Mouse (Mus musculus): ENCODE data around the gene Tnfsf15. TPM values are rescaled to one million over a fixed set of nuclear protein-coding genes. Genes with fewer than 3 reads are reported as not detected.

The Tnfsf15 gene
- total RNA-seq, 2 experiments from 2014 or later = 0.21 to 0.26 TPM

DNA sequence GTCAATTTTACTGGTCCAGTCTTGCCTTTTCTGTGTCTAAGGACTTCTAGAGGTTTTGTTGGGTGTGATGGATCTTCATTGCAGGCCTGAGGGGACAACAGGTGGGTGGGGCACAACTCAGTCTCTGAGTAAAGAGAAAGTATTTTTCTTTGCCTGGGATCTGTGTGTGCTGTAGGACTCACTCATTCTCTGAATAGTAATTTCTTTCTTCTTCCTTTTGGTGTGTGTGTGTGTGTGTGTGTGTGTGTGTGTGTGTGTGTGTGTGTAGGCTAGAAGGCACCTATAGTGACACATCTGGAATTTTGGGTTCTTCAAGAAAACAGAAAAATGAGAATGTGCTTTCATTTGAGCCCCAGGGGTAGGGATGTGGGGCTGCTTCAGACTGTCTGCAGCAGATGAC is 52.6 kb downstream of the Tnfsf15 start:
- intact Hi-C loops (cut with DNase I) = no loop called here
- DNase-seq (ENCODE audit: low spot score in 2 of 2) = no peak

DNA sequence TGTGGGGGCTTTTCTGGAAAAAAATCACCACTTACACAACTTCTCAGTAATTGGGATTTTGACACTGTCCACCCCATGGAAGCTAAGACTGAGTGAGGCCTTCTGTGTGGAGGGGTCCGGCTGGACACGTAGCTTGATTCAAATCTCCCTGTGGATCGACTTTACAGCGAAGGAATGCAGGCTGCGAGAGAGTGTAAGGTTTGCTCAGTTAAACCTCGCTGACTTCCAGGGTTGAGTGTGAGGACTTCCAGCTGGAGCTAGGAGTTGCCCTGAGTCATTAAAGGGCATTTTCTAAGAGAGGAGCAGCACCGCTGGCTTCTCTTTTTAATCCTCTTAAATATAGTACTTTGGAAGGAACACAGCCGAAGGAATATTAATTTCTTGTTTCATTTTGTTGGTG is 57.5 kb downstream of the Tnfsf15 start:
- no peak for DNase-seq (ENCODE audit: low spot score in 2 of 2)
- intact Hi-C loops (cut with DNase I) = loop anchor here (2.0 to 10.0 kb wide), 2 partner anchors 261 to 807 kb away; no protein-coding TSS in a partner anchor

DNA sequence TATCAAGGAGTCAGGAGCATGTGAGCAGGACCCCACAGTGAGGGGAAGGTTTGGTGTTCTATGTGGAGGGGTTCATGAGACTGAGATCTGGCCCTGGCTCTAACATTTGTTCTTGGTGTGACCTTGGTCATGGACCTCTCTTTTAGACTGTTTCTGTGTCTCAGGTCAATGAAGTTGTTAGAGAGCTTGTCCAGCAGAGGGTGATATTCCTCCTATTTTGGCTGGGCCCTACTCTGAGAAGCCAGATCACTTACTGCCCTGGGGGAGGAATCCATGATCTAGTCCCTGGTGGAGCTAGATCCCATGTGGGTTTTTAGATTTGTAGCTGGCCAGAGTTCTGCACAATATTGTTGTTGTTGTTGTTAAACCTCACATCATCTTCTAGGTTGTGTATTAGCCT is 58.8 kb downstream of the Tnfsf15 start:
- intact Hi-C loops (cut with DNase I) = loop anchor here (1.0 to 10.0 kb wide), 3 partner anchors 154 to 809 kb away; no protein-coding TSS in a partner anchor
- peak in 1 of 2 experiments; percentile 26 for DNase-seq (ENCODE audit: low spot score in 2 of 2)

DNA sequence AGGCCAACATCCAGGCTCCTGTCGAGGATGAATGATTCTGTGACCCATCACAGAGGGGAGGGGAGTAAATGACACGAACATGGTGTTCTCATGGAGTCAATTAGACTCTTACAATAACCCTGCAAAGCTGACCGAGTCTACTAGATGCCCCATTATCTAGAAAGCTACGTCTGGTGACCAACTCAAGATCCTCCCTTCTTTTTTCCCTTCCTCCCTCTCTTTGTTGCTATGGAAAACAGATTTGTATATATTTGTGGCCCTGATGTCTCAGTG is 59.7 kb downstream of the Tnfsf15 start:
- intact Hi-C loops (cut with DNase I) = loop anchor here (10.0 kb wide), 1 partner anchor 810 kb away; no protein-coding TSS in a partner anchor
- DNase-seq (ENCODE audit: low spot score in 2 of 2) = no peak

DNA sequence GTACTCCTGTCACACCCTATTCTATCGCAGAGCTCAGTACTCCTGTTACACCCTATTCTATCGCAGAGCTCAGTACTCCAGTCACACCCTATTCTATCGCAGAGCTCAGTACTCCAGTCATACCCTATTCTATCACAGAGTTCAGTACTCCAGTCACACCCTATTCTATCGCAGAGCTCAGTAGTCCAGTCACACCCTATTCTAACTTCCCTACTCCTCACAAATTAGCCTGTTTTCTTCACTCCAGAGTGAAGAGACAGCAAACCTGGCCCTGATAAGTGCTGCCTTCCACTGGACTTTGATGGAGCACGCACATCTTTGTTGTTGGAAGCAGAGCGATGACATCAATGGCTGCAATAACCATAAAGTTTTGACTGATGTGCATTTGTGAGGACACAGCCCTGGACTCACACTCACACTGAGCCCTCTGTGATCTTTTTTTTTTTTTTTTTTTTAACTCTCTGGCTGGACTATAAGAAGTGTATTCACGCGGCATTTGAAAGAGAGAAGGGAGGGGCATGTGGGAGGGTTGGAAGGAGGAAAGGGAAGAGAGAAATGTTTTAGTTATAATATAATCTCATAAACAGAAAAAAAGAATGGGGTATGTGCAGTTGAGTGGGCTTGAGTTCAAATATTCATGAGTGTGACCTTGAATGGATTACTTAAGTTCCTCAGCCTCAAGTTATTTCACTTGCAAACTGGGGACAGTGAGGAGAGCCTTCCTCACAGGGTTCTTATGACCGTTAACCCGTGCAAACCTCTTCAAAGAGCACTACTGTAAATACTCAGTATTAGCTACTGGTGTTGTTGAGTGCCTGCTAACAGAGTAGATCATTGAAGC is 60.3 kb downstream of the Tnfsf15 start:
- intact Hi-C loops (cut with DNase I) = loop anchor here (10.0 kb wide), 1 partner anchor 810 kb away; no protein-coding TSS in a partner anchor
- no peak for DNase-seq (ENCODE audit: low spot score in 2 of 2)

DNA sequence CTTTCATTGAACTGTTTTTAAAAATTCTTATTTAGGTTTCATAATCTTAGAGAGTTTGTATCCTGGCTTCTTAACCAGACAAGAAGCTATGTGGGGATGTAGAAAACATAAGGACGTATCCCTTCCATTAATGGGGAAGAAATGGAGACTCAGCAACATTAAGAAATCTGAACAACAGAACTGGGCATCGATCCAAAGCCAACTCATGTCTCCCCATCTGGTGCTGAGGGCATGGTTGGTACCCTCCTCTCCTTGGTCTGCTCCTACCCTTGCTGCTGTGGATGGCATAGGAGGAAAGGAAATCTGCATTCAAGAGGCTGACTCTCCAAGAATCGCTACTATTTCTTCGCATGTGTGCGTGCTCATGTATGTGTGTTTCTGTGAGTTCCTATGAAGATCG is 61.2 kb downstream of the Tnfsf15 start:
- no peak for DNase-seq (ENCODE audit: low spot score in 2 of 2)
- intact Hi-C loops (cut with DNase I) = loop anchor here (10.0 kb wide), 1 partner anchor 811 kb away; no protein-coding TSS in a partner anchor

DNA sequence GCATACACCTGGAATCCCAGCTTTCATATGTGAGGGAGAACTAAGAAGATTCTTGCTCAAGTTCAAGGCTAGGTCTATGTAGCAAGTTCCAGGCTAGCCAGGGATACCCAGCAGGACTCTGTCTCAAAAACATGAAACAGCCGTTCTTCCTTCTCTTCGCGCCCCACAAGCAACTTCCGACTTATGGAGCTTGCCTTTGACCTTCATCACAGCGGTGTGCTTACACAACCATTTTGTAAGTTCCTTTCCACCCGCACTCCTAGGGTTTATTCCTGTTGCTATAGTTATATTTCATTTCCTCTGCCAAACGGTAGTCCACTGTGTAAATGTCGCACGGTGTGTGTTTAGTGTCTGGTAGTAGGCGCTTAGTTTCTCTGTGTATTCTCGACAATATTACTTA is 61.9 kb downstream of the Tnfsf15 start:
- no peak for DNase-seq (ENCODE audit: low spot score in 2 of 2)
- intact Hi-C loops (cut with DNase I) = loop anchor here (10.0 kb wide), 1 partner anchor 812 kb away; no protein-coding TSS in a partner anchor

DNA sequence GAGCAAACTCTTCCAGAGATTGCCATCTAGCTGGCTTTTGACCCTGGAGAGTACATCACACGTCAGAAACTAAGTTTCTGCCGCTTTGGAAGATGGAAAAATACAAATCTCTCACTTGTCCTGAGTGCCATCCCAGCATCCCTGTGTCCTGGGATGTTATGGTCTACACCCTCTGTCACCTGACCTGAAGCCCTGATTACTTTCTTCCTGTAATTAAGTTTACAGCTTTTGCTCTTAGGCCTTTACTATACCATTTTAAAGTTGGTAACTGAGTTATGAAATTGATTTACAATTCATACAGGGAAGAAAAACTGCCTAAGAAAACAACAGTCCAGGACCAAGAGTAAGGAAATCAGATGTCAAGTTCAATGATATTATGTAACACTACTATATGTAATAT is 62.5 kb downstream of the Tnfsf15 start:
- DNase-seq (ENCODE audit: low spot score in 2 of 2) = no peak
- intact Hi-C loops (cut with DNase I) = loop anchor here (10.0 kb wide), 1 partner anchor 812 kb away; no protein-coding TSS in a partner anchor

DNA sequence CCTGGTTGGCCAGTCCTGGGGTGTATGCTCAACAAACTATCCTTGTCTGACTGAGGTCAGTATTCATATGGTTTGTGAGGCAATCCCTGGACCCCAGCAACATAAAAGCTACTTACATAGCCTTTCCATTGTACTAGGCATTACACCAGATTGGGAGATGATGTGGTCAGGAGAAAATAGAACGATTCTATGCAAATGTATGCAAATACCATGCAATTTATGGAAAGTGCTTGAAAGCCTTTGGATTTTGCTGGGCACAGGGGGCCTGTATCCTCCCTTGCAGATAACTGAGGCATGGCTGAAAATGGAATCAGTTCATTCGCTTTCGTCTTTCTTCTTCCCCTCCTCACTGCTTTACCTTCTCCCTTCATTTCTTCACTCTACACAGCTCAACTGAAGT is 63.4 kb downstream of the Tnfsf15 start:
- intact Hi-C loops (cut with DNase I) = loop anchor here (10.0 kb wide), 1 partner anchor 813 kb away; no protein-coding TSS in a partner anchor
- DNase-seq (ENCODE audit: low spot score in 2 of 2) = no peak

Other genes starting within 250 kb of the Tnfsf15 start
- 10 to 100 TPM; 46.6 to 51.2 TPM for gene Whrn, start 249.1 kb downstream of the Tnfsf15 start, total RNA-seq (2021)
- gene Atp6v1g1, start 200.3 kb downstream of the Tnfsf15 start, total RNA-seq (2021) = 100 to 1,000 TPM; 132 to 140 TPM
- gene Tmem268, start 186.3 kb downstream of the Tnfsf15 start, total RNA-seq (2021) = 1 to 10 TPM; 9.4 to 9.5 TPM
- not detected for gene Gm11213, start 139.9 kb downstream of the Tnfsf15 start, total RNA-seq (2021)
- not detected for gene Tex48, start 122.7 kb downstream of the Tnfsf15 start, total RNA-seq (2021)
- gene Gm11214, start 81.7 kb downstream of the Tnfsf15 start, total RNA-seq (2021) = not detected
- gene Tnfsf8, start 116.2 kb upstream of the Tnfsf15 start, total RNA-seq (2021) = not detected

Data from left cerebral cortex, postnatal 14 days (tissue).